Mouse (Mus musculus): ENCODE results near the gene Peli2. TPM values are rescaled to one million over a fixed set of nuclear protein-coding genes. Genes with fewer than 3 reads are reported as not detected.

Gene Peli2
- polyA plus RNA-seq, 1 experiment from 2014 or later = 8.1 TPM

- no peak overlapping the region for H3K4me2 ChIP-seq
- no peaks in the 10 kb centered on the region for H3K27me3 ChIP-seq
- no peak overlapping the region for H3K4me3 ChIP-seq
- no peak overlapping the region for H3K9ac ChIP-seq
- 0 out of 2 replicates have a peak, but pooled peaks cover 4% of the 10 kb centered on the region for H3K4me1 ChIP-seq
- 0 out of 2 replicates have a peak, but pooled peaks cover 5% of the 10 kb centered on the region for H3K36me3 ChIP-seq
- ATAC-seq (ENCODE audit: insufficient number of reproducible peaks, low FRiP score, low TSS enrichment, low read depth) = no peak
- no peaks in the 10 kb centered on the region for H3K9me3 ChIP-seq
- H3K27ac ChIP-seq = no peak overlapping the region
- 76% methylated on average over 8 of the region's 8 CpGs for WGBS
Observed at GRCm38 (mm10) chr14:48157835-48158234, 37.2 kb downstream of the Peli2 start.

GRCm38 (mm10) chr14:48159401-48159800 lies 38.8 kb downstream of the Peli2 start:
- Histone ChIP-seq H3K4me2 (no peak overlapping the region), H3K4me3 (no peak overlapping the region), H3K9ac (no peak overlapping the region), H3K9me3 (no peaks in the 10 kb centered on the region), H3K27ac (no peak overlapping the region), H3K4me1 (peaks cover 5% of the 10 kb centered on the region; the same call in 1 of the 2 replicates), H3K27me3 (no peaks in the 10 kb centered on the region), H3K36me3 (0 out of 2 replicates have a peak, but pooled peaks cover 5% of the 10 kb centered on the region)
- WGBS = 78% methylated on average over 3 of the region's 3 CpGs
- ATAC-seq (ENCODE audit: insufficient number of reproducible peaks, low FRiP score, low TSS enrichment, low read depth) = no peak

- H3K4me2 ChIP-seq = no peak overlapping the region
- peaks cover 14% of the 10 kb centered on the region; the same call in 1 of the 2 replicates for H3K4me1 ChIP-seq
- 86% methylated on average over 14 of the region's 14 CpGs for WGBS
- no peak for ATAC-seq (ENCODE audit: insufficient number of reproducible peaks, low FRiP score, low TSS enrichment, low read depth)
- H3K36me3 ChIP-seq = 0 out of 2 replicates have a peak, but pooled peaks cover 5% of the 10 kb centered on the region
- no peak overlapping the region for H3K9ac ChIP-seq
- no peak overlapping the region for H3K27ac ChIP-seq
- no peaks in the 10 kb centered on the region for H3K9me3 ChIP-seq
- no peak overlapping the region for H3K4me3 ChIP-seq
- no peaks in the 10 kb centered on the region for H3K27me3 ChIP-seq
Observed at GRCm38 (mm10) chr14:48162446-48162845, 41.8 kb downstream of the Peli2 start.

GRCm38 (mm10) chr14:48164917-48165316 lies 44.3 kb downstream of the Peli2 start:
- 30% methylated on average over 8 of the region's 8 CpGs for WGBS
- no peak for ATAC-seq (ENCODE audit: insufficient number of reproducible peaks, low FRiP score, low TSS enrichment, low read depth)

GRCm38 (mm10) chr14:48166396-48166795 lies 45.8 kb downstream of the Peli2 start:
- Histone ChIP-seq H3K36me3 (0 out of 2 replicates have a peak, but pooled peaks cover 3% of the 10 kb centered on the region), H3K4me2 (no peak overlapping the region), H3K9me3 (no peaks in the 10 kb centered on the region), H3K27ac (no peak overlapping the region), H3K4me3 (no peak overlapping the region), H3K4me1 (peaks cover 14% of the 10 kb centered on the region; the same call in 1 of the 2 replicates), H3K27me3 (no peaks in the 10 kb centered on the region), H3K9ac (no peak overlapping the region)
- 84% methylated on average over 9 of the region's 9 CpGs for WGBS
- no peak for ATAC-seq (ENCODE audit: insufficient number of reproducible peaks, low FRiP score, low TSS enrichment, low read depth)

More at GRCm38 (mm10) chr14:48164917-48165316, 44.3 kb downstream of the Peli2 start:
- 0 out of 2 replicates have a peak, but pooled peaks cover 5% of the 10 kb centered on the region for H3K36me3 ChIP-seq
- no peak overlapping the region for H3K27ac ChIP-seq
- no peak overlapping the region for H3K4me2 ChIP-seq
- H3K9me3 ChIP-seq = no peaks in the 10 kb centered on the region
- no peak overlapping the region for H3K9ac ChIP-seq
- no peak overlapping the region for H3K4me3 ChIP-seq
- no peaks in the 10 kb centered on the region for H3K27me3 ChIP-seq
- H3K4me1 ChIP-seq = peaks cover 14% of the 10 kb centered on the region; the same call in 1 of the 2 replicates

- peaks cover 17% of the 10 kb centered on the region; the same call in 1 of the 2 replicates for H3K4me1 ChIP-seq
- H3K27me3 ChIP-seq = no peaks in the 10 kb centered on the region
- H3K36me3 ChIP-seq = no peaks in the 10 kb centered on the region
- no peak overlapping the region for H3K9ac ChIP-seq
- no peaks in the 10 kb centered on the region for H3K9me3 ChIP-seq
- ATAC-seq (ENCODE audit: insufficient number of reproducible peaks, low FRiP score, low TSS enrichment, low read depth) = no peak
- 44% methylated on average over 3 of the region's 3 CpGs for WGBS
- H3K4me3 ChIP-seq = no peak overlapping the region
- H3K4me2 ChIP-seq = no peak overlapping the region
- H3K27ac ChIP-seq = no peak overlapping the region
Observed at GRCm38 (mm10) chr14:48167020-48167419, 46.4 kb downstream of the Peli2 start.

- 75% methylated on average over 6 of the region's 6 CpGs for WGBS
- Histone ChIP-seq H3K4me3 (no peak overlapping the region), H3K4me1 (peaks cover 17% of the 10 kb centered on the region; the same call in 1 of the 2 replicates), H3K27me3 (no peaks in the 10 kb centered on the region), H3K36me3 (no peaks in the 10 kb centered on the region), H3K27ac (no peak overlapping the region), H3K4me2 (no peak overlapping the region), H3K9ac (no peak overlapping the region), H3K9me3 (no peaks in the 10 kb centered on the region)
- ATAC-seq (ENCODE audit: insufficient number of reproducible peaks, low FRiP score, low TSS enrichment, low read depth) = no peak
Observed at GRCm38 (mm10) chr14:48168116-48168515, 47.5 kb downstream of the Peli2 start.

GRCm38 (mm10) chr14:48169970-48170369 lies 49.3 kb downstream of the Peli2 start:
- ATAC-seq (ENCODE audit: insufficient number of reproducible peaks, low FRiP score, low TSS enrichment, low read depth) = no peak
- H3K4me2 ChIP-seq = no peak overlapping the region

GRCm38 (mm10) chr14:48171268-48171667 lies 50.6 kb downstream of the Peli2 start:
- H3K4me2 ChIP-seq = no peak overlapping the region
- H3K9me3 ChIP-seq = no peaks in the 10 kb centered on the region
- no peak overlapping the region for H3K27ac ChIP-seq
- H3K4me1 ChIP-seq = peaks cover 15% of the 10 kb centered on the region
- H3K27me3 ChIP-seq = no peaks in the 10 kb centered on the region
- no peak overlapping the region for H3K4me3 ChIP-seq
- WGBS = 74% methylated on average over 12 of the region's 12 CpGs
- no peak for ATAC-seq (ENCODE audit: insufficient number of reproducible peaks, low FRiP score, low TSS enrichment, low read depth)
- H3K36me3 ChIP-seq = no peaks in the 10 kb centered on the region
- no peak overlapping the region for H3K9ac ChIP-seq

More at GRCm38 (mm10) chr14:48169970-48170369, 49.3 kb downstream of the Peli2 start:
- H3K9ac ChIP-seq = no peak overlapping the region
- peaks cover 18% of the 10 kb centered on the region for H3K4me1 ChIP-seq
- 65% methylated on average over 7 of the region's 7 CpGs for WGBS
- no peaks in the 10 kb centered on the region for H3K27me3 ChIP-seq
- H3K4me3 ChIP-seq = no peak overlapping the region
- H3K9me3 ChIP-seq = no peaks in the 10 kb centered on the region
- H3K36me3 ChIP-seq = no peaks in the 10 kb centered on the region
- H3K27ac ChIP-seq = no peak overlapping the region

- Histone ChIP-seq H3K36me3 (no peaks in the 10 kb centered on the region), H3K4me2 (no peak overlapping the region), H3K4me1 (peaks cover 14% of the 10 kb centered on the region), H3K9me3 (no peaks in the 10 kb centered on the region), H3K27ac (no peak overlapping the region), H3K9ac (no peak overlapping the region), H3K27me3 (no peaks in the 10 kb centered on the region), H3K4me3 (no peak overlapping the region)
- ATAC-seq (ENCODE audit: insufficient number of reproducible peaks, low FRiP score, low TSS enrichment, low read depth) = no peak
- WGBS = 60% methylated on average over 8 of the region's 8 CpGs
Observed at GRCm38 (mm10) chr14:48172026-48172425, 51.4 kb downstream of the Peli2 start.

GRCm38 (mm10) chr14:48172876-48173275 lies 52.3 kb downstream of the Peli2 start:
- ATAC-seq (ENCODE audit: insufficient number of reproducible peaks, low FRiP score, low TSS enrichment, low read depth) = no peak
- Histone ChIP-seq H3K4me3 (no peak overlapping the region), H3K36me3 (no peaks in the 10 kb centered on the region), H3K9ac (no peak overlapping the region), H3K4me1 (peaks cover 11% of the 10 kb centered on the region), H3K4me2 (no peak overlapping the region), H3K9me3 (no peaks in the 10 kb centered on the region), H3K27me3 (no peaks in the 10 kb centered on the region), H3K27ac (no peak overlapping the region)
- 86% methylated on average over 8 of the region's 8 CpGs for WGBS

GRCm38 (mm10) chr14:48173840-48174239 lies 53.2 kb downstream of the Peli2 start:
- Histone ChIP-seq H3K4me3 (no peak overlapping the region), H3K27ac (peak overlapping the region; percentile 38; the same call in 1 of the 2 replicates), H3K4me2 (no peak overlapping the region), H3K27me3 (no peaks in the 10 kb centered on the region), H3K36me3 (no peaks in the 10 kb centered on the region), H3K9me3 (no peaks in the 10 kb centered on the region), H3K4me1 (peaks cover 11% of the 10 kb centered on the region), H3K9ac (no peak overlapping the region)
- 23% methylated on average over 9 of the region's 9 CpGs for WGBS
- ATAC-seq (ENCODE audit: insufficient number of reproducible peaks, low FRiP score, low TSS enrichment, low read depth) = no peak
